Mouse (Mus musculus) erythroblast, embryonic 14.5 days (primary cell): ENCODE results near the gene Rfc1.

Experiments
- GATA1 ChIP-seq: IDR thresholded peaks from 2 replicates; pipeline ENCODE4 v1.6.1; 2012; ENCODE audit warnings: low read length, inconsistent platforms, mixed read lengths
- TAL1 ChIP-seq: IDR thresholded peaks from 3 replicates; pipeline ENCODE4 v1.6.1; 2012; ENCODE audit warnings: low read length, inconsistent platforms, mixed read lengths

DNA sequence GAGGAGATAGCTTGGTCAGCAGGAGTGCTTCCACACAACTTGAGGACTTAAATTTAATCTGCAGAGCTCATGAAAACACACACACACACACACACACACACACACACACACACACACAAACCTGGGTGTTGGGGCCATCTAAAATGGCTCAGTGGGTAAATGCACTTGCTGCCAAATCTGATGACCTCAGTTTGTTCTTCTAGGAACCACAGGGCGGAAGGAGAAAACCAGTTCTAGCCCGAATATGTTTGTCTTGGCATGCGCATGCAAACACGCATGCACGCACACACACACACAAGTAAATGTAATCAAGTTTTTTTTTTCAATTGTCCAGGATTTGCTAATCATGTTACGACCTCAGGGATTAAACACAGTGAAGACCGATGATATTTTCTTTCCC lies 36.1 kb upstream of the Rfc1 start:
- TF ChIP-seq GATA1 (no peak), TAL1 (no peak)
